Mouse (Mus musculus) heart, adult 18-20 months (tissue): ENCODE measurements around the gene Golga3. TPM values are rescaled to one million over a fixed set of nuclear protein-coding genes. Genes with fewer than 3 reads are reported as not detected.

Experiments
- DNase-seq, 2 experiments: peaks; one replicate each; pipeline ENCODE4 v3.0.0; 2021 to 2022; ENCODE audit warnings: mixed read lengths in 1 of 2
- long read RNA-seq, 2 experiments: library from polyadenylated mRNA; stranded (forward); transcript quantifications; one replicate each; pipeline ENCODE4 v2.0.0; 2021
- total RNA-seq, 2 experiments: library from RNA; stranded (reverse); gene quantifications; 2 replicates each; pipeline ENCODE4 v1.2.3; 2021

The Golga3 gene
- total RNA-seq, result 10 to 100 TPM; 48.3 to 51.2 TPM
- long read RNA-seq, experiment 1, full-length matches to known transcripts, result 19 of 32 reads
- long read RNA-seq, experiment 1, partial matches to known transcripts, result 10 of 32 reads
- long read RNA-seq, experiment 1, other reads (novel, unspliced or antisense), result 3 of 32 reads
- long read RNA-seq, experiment 2, full-length matches to known transcripts, result 11 of 25 reads
- long read RNA-seq, experiment 2, partial matches to known transcripts, result 9 of 25 reads
- long read RNA-seq, experiment 2, other reads (novel, unspliced or antisense), result 5 of 25 reads

DNA sequence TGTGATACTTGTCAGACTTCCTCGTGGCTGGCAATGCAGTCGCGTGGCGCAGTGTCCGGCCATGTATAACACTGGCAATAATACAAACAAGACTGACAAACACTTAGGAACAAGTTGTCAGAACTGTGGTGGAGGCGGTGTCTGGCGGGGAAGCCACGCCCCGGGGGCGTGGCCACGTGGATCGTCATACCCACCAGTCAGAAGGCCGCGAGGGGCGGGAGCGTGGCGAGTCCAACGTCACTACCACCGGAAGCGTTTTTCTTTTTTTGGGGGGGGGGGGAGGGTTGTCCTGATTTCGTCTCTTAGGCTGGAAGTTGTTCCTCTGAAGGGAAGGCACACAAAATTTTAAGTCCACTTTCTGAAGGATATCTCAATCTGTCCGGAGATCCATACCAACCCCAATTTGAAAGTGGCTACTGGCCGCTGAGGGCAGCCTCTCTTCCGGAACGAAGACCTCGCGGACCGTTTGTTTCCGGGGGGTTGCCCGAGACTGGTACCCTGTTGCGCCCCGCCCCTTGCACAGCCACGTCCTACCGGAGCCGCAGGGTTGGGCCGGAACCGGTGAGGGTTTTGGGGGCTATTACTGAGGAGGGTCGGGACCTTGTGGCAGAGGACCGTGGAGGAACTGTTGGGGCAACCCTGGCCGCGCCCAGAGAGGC lies at the start of gene Golga3:
Golga3 (plus strand) TSS at position 340 of the 659 bp plus-strand sequence.
- DNase-seq, result peak; percentile 94 to 95

- DNase-seq, result peak; percentile 99
These were observed 41.0 kb upstream of the Golga3 start, which contains the start of gene Chfr for GRCm38 (mm10) chr5:110135293-110136086. TSS of gene Chfr (plus strand) at chr5:110135842.

DNA sequence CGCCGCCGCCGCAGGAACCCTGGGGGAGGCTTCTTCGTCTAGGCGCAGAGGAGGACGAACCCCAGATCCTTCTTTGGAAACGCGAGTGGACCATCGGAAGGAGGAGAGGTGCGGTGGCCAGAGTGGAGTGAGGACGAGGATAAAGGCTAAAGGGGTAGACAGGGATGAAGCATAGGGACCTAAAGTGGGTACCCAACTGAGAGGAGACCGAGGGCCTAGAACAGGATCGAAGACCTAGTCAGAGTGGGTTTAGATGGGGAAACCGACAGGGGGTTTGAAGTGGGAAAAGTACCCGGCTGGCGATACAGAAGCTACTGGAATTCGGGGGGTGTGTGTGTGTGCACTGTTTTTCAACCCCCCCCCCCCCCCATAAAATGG lies 40.4 kb upstream of the Golga3 start:
- no peak for DNase-seq

- DNase-seq, result no peak
These were observed 38.7 kb upstream of the Golga3 start for GRCm38 (mm10) chr5:110137816-110138215.

DNA sequence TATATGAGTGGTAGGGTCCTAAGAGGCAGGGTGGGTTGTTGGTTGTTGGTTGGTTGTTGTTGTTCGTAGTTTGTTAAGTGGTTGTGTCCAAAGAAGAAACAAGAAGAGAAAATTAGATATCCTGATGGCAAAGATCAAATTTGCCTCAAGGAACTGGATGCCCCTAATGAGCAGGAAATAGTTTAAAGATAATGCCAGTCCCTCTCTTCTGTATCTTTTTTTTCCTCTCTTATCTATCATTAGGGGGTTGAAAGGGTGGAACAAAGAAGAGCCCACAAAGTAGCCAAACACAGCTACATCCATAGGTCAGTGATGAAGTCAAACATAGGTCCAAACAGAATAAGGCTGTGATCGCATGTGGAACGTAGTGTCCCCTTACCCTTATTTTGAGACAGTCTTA lies 37.2 kb upstream of the Golga3 start:
- no peak for DNase-seq

DNA sequence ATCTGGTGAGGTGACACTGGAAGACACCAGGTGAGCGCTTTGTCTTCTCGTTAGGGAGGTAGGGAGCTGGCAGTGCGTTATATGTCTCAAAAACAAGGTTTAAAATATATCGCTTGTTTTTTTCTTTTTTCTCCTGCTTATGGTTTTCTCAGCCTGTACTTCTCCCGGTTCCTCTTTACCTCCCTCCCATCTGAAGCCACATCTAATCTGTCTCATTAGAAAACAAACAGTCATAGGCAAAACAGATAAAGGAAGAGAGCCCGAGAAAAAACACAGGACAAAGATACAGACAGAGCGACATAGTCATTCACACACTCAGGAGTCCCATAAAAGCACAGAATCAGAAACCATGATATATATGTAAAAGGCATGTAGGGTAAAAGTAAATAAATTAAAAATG lies 36.1 kb upstream of the Golga3 start:
- no peak for DNase-seq

- DNase-seq, result peak; percentile 17 to 33
These were observed 34.2 kb upstream of the Golga3 start for GRCm38 (mm10) chr5:110142309-110142708.

GRCm38 (mm10) chr5:110143007-110143406 lies 33.5 kb upstream of the Golga3 start:
- peak in 1 of 2 experiments; percentile 22 for DNase-seq

DNA sequence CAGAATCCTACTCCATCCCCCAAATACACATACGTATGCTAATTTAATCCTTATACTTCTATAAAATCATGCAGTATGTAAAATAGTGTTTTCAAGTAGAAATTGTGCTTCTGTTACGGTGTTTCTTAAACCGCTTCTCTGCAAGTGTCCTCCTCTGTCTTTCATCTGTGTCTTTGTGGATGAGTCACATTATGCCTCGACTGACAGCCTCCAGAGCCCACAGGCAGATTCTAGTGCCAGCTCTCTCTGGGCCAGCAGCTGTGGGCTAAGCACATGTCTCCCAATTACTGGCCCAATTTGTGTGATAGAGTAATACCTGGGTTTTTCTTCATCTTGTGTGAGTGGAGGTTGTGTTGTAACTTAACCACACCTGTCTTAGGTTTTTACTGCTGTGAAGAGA lies 7.1 kb upstream of the Golga3 start:
- no peak for DNase-seq

DNA sequence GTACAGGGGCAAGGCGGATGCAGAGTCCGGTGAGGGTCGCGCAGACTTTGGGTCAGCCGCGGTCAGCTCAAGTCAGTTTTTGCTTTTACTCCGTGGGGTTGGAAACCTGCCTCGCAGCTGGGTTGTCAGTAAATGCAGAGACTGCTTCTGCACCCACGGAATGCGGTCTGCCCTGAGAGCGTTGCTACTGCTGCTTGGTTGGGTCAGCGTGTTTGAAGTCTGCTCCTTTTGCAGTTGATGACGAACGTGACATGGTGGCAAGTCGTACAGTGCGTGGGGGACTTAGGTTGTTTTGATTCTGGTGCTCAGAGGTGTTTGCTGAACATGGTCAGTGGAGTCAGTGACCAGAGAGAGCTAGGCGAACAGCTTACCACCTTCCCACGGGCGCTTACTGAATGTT lies 520 bp downstream of the Golga3 start:
- DNase-seq, result no peak

DNA sequence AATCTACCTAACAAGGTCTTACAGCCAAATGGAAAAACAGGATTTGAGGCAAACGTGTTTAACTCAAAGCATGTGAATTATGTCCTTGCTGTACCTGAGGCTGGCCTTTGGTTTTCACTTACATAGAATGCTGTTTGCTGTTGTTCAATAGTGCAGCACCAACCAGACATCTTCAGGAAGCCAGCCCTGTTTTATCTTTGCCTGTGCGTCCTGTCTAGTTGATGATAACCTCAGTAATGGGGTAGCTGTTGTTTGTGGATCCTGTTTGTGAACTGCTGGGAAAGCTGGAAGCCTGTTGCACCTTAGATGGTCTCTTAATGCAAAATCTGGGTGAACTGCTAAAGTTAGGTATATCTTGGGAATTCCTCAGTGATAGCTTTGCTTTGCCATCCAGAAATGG lies 2.1 kb downstream of the Golga3 start:
- no peak for DNase-seq

GRCm38 (mm10) chr5:110181716-110182115 lies 5.2 kb downstream of the Golga3 start:
- peak; percentile 52 to 68 for DNase-seq

DNA sequence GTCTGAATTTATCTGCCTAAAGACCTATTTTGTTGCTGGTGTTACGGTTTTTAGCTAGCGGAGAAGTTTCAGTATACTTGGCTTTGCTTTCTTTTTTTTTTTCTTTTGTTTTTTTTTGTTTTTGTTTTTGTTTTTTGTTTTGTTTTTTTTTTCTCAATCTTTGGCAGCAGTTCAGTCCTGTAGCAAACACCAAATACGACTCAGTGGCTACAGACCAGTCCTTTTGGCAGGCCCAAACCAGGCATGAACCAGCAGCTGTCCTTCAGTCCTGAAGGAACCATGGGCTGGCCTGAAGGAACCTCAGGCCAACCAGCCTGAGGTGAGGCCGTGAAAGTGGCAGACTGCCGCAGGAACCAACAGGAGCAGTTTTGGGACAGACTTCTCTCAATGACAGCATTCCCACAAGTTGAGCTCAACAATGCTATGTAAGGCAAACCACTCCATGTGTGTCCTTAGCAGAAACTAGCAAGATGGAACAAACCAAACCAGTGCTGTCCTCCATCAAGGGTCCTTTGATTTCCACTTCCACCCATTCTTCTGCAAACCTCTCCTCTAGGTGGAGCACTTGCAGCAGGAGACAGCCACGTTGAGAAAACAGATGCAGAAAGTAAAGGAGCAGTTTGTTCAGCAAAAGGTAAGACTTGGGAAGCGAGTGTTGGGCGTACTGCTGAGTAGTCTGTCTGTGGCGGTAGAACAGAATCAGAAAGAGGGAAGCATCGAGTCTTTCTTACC lies 26.8 kb downstream of the Golga3 start:
- DNase-seq, result no peak

DNA sequence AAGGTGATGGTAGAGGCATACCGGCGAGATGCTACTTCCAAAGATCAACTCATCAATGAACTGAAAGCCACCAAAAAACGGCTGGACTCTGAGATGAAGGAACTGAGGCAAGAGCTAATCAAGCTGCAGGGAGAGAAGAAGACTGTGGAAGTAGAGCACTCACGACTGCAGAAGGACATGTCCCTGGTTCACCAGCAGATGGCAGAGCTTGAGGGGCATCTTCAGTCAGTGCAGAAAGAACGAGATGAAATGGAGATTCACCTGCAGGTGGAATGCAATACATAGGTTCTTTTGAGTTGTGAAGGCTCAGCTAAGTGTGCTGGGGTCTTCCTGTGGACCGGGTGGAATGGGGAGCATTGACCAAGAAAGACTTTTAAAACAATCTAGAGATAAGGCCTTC lies 28.3 kb downstream of the Golga3 start:
- no peak for DNase-seq

- no peak for DNase-seq
These were observed 34.8 kb downstream of the Golga3 start for GRCm38 (mm10) chr5:110211312-110211711.

DNA sequence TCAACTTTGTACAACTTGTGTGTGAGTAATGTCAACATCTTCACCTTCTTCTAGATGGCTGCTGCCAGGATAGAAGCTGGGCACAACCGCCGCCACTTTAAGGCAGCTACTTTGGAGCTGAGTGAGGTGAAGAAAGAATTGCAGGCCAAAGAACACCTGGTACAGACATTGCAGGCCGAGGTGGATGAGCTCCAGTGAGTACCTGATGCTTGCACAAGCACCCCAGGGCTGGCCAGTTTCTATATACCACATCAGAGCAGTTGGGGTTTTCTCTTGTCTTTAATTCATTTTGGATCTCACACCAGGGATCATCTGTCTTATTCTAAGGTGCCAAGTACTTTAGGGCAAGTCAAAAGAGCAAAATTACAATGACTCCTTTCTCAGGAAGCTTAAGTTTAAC lies 40.3 kb downstream of the Golga3 start:
- DNase-seq, result no peak

DNA sequence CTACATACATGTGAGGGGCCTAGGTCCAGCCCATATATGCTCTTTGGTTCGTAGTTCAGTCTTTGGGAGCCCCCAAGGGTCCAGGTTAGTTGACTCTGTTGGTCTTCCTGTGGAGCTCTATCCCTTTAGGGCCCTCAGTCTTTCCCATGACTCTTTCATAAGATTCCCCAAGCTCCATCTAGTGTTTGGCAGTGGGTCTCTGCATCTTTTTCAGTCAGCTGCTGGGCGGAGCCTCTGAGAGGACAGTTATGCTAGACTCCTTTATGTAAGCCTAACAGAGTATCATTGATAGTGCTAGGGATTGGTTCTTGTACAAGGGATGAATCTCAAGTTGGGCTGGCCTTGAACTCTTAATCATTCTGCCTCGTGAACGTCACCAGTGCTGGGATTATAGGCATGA lies 43.8 kb downstream of the Golga3 start:
- DNase-seq, result no peak

DNA sequence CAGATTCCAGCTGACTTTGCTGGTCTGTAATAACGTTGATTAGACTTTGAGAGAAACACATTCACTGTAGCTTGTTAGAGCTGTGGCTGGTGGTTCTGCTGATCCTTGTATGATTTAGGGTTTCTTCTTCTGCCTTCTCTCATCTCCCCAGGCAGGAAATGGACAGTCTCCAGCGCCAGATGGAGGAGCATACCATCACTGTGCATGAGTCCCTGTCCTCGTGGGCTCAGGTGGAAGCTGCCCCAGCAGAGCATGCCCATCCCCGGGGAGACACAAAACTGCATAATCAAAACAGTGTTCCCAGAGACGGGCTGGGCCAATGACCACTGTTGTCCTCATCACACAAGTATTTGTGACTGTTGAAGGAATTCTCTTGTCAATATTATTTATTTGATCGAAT lies 46.3 kb downstream of the Golga3 start:
- no peak for DNase-seq

GRCm38 (mm10) chr5:110225056-110225455 lies 48.6 kb downstream of the Golga3 start:
- DNase-seq, result no peak

DNA sequence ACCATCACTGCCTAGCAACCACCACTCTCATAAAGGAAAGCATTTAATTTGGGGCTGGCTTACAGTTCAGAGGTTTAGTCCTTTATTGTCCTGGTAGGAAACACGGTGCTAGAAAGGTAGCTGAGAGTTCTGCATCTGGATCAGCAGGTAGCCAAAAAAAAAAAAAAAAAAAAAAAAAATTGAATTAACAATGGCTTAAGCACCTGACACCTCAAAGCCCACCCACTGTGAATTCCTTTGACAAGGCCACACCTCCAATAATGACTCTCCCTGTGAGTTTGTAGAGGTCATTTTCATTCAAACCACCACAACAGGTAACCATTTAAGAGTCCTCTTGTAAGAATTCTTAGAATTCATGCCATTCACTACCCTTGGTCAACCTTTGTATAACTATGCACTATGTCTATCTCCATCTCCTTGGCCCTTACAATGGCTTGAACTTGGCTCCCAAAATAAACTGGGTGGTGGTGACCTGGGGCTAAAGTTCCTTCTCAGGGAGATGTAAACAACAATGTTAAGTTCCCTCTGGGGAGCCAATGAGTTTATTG lies 50.9 kb downstream of the Golga3 start:
- no peak for DNase-seq

GRCm38 (mm10) chr5:110230401-110230779 lies 53.9 kb downstream of the Golga3 start:
- no peak for DNase-seq

DNA sequence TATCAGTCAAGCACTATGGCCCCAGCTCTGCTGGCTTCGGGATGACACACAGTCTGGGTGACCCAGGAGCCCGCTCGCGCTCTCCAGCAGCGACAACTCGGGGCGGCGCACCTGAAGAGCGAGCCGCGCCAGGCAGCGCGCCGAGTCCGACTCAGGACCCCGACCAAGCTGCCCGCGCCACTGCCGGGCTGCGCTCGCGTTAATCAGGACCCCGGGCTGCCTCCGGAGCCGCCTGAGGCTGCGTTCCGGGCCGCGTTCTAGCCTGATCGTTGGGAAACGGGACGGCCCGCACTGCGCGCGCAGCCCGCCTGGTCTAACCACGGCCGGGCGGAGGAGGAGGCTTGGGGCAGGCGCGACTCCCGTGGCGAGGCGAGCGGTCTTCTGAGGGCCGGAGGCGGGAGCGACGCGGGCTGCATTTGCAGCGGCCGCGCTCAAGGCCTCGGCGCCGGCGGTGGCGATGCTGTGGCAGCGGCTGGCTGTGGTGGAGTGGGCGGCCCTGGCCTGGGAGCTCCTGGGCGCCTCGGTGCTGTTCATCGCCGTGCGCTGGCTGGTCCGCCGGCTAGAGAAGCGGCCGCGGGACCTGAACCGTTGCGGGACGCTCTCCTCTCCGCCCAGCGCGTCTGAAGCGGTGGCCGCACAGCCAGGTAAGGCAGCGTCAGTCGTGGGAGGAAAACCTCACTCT lies 54.4 kb downstream of the Golga3 start, which contains the start of gene Ankle2:
Ankle2 (plus strand) TSS at position 225 of the 682 bp plus-strand sequence.
- DNase-seq, result peak; percentile 93 to 95
